Mouse (Mus musculus) G1E (cell line): Measurements from ENCODE around the gene Rabl6. TPM values are rescaled to one million over a fixed set of nuclear protein-coding genes. Genes with fewer than 3 reads are reported as not detected.

Experiments
- ATAC-seq: 2 replicates; pipeline ENCODE4 v1.8.0; 2016; ENCODE audit warnings: mild to moderate bottlenecking; ENCODE audit not compliant: insufficient number of reproducible peaks, poor library complexity, low FRiP score, severe bottlenecking; ENCODE audit errors: extremely low read depth
- DNase-seq: peaks from one replicate; pipeline ENCODE4 v3.0.0; 2012; ENCODE audit warnings: low spot score
- H3K27me3 ChIP-seq: 2 replicates; pipeline ENCODE4 v1.6.1; 2012; ENCODE audit warnings: mild to moderate bottlenecking, low read length, inconsistent platforms; ENCODE audit not compliant: insufficient read depth
- H3K36me3 ChIP-seq: replicated peaks from 2 replicates; pipeline ENCODE3; 2012; ENCODE audit warnings: mild to moderate bottlenecking, inconsistent platforms
- H3K4me1 ChIP-seq: 2 replicates; pipeline ENCODE4 v1.6.1; 2012; ENCODE audit warnings: low read depth, low read length, inconsistent platforms, mixed read lengths; ENCODE audit not compliant: insufficient read depth
- H3K4me3 ChIP-seq: 2 replicates; pipeline ENCODE4 v1.5.1; 2012; ENCODE audit warnings: low read depth, mild to moderate bottlenecking, inconsistent platforms, low read length, moderate library complexity, mixed read lengths
- H3K9me3 ChIP-seq: replicated peaks from 2 replicates; pipeline ENCODE4 v1.6.1; 2012; ENCODE audit warnings: inconsistent platforms
- CTCF ChIP-seq: IDR thresholded peaks from 2 replicates; pipeline ENCODE4 v1.5.1; 2012; ENCODE audit warnings: low read depth, low read length, inconsistent platforms, mixed read lengths
- GATA1 ChIP-seq: IDR thresholded peaks from 2 replicates; pipeline ENCODE4 v1.6.1; 2012; ENCODE audit warnings: borderline replicate concordance, low read length, inconsistent platforms, mixed read lengths
- GATA2 ChIP-seq: IDR thresholded peaks from 2 replicates; pipeline ENCODE4 v1.6.1; 2012; ENCODE audit warnings: low read depth, low read length, inconsistent platforms, borderline replicate concordance
- POLR2AphosphoS5 ChIP-seq: IDR thresholded peaks from 2 replicates; pipeline ENCODE4 v1.6.1; 2012; ENCODE audit warnings: low read depth, low read length, inconsistent platforms; ENCODE audit not compliant: insufficient replicate concordance
- TAL1 ChIP-seq: conservative IDR thresholded peaks from 2 replicates; pipeline ENCODE4 v1.6.1; 2012; ENCODE audit warnings: low read depth, low read length, inconsistent platforms, mixed read lengths
- polyA plus RNA-seq: library from polyadenylated mRNA; stranded (reverse); fragments of >175 nt; gene quantifications from 2 replicates; pipeline ENCODE4 v1.2.3, GENCODE M21; 2012
- total RNA-seq, 2 experiments: library from RNA; stranded (forward) in 1 of 2; stranded (reverse) in 1 of 2; fragments of 200-1000 nt in 1 of 2; fragments of >200 nt in 1 of 2; fragmentation: Nextera tagmentation in 1 of 2; gene quantifications; 2 replicates each; pipeline ENCODE4 v1.2.3; 2014 to 2017

Rabl6 gene
- 73.4 and 74.9 TPM in 2 replicates for total RNA-seq (2014; fragmentation: Nextera tagmentation)
- 41.5 and 43.2 TPM in 2 replicates for total RNA-seq (2017)
- 79.9 and 82.4 TPM in 2 replicates for polyA plus RNA-seq

- peaks cover 19% of the 10 kb centered on the region for H3K4me1 ChIP-seq
- peak; percentile 40 for ATAC-seq
- H3K4me3 ChIP-seq: peak within 1 kb of the TSS; percentile 98
- no peaks in the 10 kb centered on the region for H3K9me3 ChIP-seq
- peak; percentile 87 for DNase-seq
- H3K36me3 ChIP-seq: peaks cover 30% of the 10 kb centered on the region
- H3K27me3 ChIP-seq: peaks cover 6% of the 10 kb centered on the region
- no peak for TF ChIP-seq POLR2AphosphoS5
- TF ChIP-seq TAL1: no peak
- TF ChIP-seq GATA2: no peak
- TF ChIP-seq GATA1: no peak
- no peak for TF ChIP-seq CTCF
Measured at GRCm38 (mm10) chr2:25607761-25608622, at the start of gene Rabl6. Gene Rabl6, minus strand, starts transcription at chr2:25608521.

DNA sequence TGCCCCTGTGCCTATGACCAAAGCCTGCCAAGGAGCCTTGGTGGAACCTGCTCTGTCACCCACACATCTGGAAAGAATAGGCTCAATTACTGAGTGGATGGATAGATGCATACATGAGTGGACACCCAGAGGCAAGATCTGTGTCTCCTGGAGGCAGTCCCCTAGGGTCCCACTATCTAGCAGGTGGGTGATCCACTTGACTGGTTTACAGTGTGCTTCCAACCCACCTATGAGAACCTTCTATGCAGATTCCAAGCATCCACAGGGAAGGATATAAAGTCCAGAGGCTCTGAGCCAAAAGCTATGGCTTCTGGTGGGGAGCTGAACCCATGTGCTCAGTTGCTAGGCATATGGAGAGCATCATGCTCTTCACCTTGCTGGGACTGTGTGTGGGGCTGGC is 49.3 kb upstream of the Rabl6 start, which contains the start of gene Lcn5:
Gene Lcn5 (plus strand): TSS at position 301 of the 400 bp plus-strand sequence.
- DNase-seq (no peak), ATAC-seq (no peak)
- no peaks in the 10 kb centered on the region for H3K4me1 ChIP-seq

GRCm38 (mm10) chr2:25657246-25657645 is 48.9 kb upstream of the Rabl6 start:
- ATAC-seq (no peak), DNase-seq (no peak)
- no peaks in the 10 kb centered on the region for H3K36me3 ChIP-seq
- peaks cover 23% of the 10 kb centered on the region for H3K27me3 ChIP-seq
- H3K4me3 ChIP-seq: no peak overlapping the region
- TF ChIP-seq TAL1: no peak
- no peak for TF ChIP-seq GATA1
- no peak for TF ChIP-seq CTCF
- TF ChIP-seq GATA2: no peak
- TF ChIP-seq POLR2AphosphoS5: no peak
- no peaks in the 10 kb centered on the region for H3K9me3 ChIP-seq
- H3K4me1 ChIP-seq: no peaks in the 10 kb centered on the region

More for the DNA sequence above, 49.3 kb upstream of the Rabl6 start, which contains the start of gene Lcn5:
- H3K4me3 ChIP-seq: no peak within 1 kb of the TSS
- TF ChIP-seq TAL1 (no peak), CTCF (no peak), GATA1 (no peak), GATA2 (no peak), POLR2AphosphoS5 (no peak)
- no peaks in the 10 kb centered on the region for H3K9me3 ChIP-seq
- peaks cover 23% of the 10 kb centered on the region for H3K27me3 ChIP-seq
- no peaks in the 10 kb centered on the region for H3K36me3 ChIP-seq

DNA sequence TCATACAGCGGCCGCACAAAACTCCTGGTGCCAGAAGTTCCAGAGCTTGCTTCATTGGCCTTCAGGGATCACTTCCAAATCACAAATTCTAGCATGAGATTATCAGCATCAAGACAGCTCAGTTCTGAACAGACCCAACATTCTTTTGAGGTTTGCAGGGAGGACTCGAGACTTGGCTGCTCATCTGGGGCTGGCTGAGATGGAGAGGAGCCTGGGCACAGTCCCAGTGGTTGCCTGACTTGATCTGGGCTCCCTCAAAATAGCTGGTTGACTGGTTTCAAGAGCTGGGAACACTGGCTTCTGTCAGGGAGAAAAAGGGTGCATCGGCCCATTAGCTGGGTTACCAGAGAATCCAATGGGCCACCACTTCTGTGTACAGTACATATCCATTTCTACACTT is 48.4 kb upstream of the Rabl6 start:
- TF ChIP-seq GATA2 (no peak), GATA1 (no peak), POLR2AphosphoS5 (no peak), TAL1 (no peak), CTCF (no peak)
- H3K9me3 ChIP-seq: no peaks in the 10 kb centered on the region
- H3K27me3 ChIP-seq: peaks cover 23% of the 10 kb centered on the region
- ATAC-seq: no peak
- H3K4me1 ChIP-seq: no peaks in the 10 kb centered on the region
- no peak for DNase-seq
- H3K4me3 ChIP-seq: no peak overlapping the region
- no peaks in the 10 kb centered on the region for H3K36me3 ChIP-seq

- Histone ChIP-seq H3K4me3 (no peak overlapping the region), H3K27me3 (peaks cover 28% of the 10 kb centered on the region), H3K9me3 (no peaks in the 10 kb centered on the region), H3K4me1 (no peaks in the 10 kb centered on the region), H3K36me3 (no peaks in the 10 kb centered on the region)
- TF ChIP-seq GATA1 (no peak), GATA2 (no peak), POLR2AphosphoS5 (no peak), CTCF (no peak), TAL1 (no peak)
- DNase-seq (no peak), ATAC-seq (no peak)
Measured at GRCm38 (mm10) chr2:25654502-25654901, 46.2 kb upstream of the Rabl6 start.

DNA sequence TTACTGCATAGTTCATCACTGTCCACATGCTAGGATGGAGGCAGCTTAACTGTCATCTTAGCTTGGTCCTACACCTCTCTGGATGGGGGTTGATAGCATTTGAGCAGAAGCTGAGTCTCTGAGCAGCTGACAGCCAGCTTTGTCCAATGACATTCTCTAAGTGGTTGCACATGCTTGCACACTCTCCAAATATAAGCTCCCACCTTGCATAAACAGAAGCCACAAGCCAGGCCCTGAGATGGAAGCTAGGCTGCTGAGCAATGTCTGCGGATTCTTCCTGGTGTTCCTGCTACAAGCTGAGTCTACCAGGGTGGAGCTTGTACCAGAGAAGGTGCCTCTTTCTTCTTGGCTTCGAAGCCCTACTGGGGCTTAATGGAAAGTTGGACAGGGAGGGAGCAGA is 44.6 kb upstream of the Rabl6 start, which contains the start of gene Lcn8:
Gene Lcn8 (plus strand): TSS at position 219 of the 400 bp plus-strand sequence.
- Histone ChIP-seq H3K36me3 (no peaks in the 10 kb centered on the region), H3K4me1 (no peaks in the 10 kb centered on the region), H3K9me3 (no peaks in the 10 kb centered on the region), H3K4me3 (no peak within 1 kb of the TSS), H3K27me3 (peaks cover 28% of the 10 kb centered on the region)
- TF ChIP-seq TAL1: no peak
- no peak for TF ChIP-seq GATA2
- TF ChIP-seq POLR2AphosphoS5: no peak
- no peak for TF ChIP-seq CTCF
- TF ChIP-seq GATA1: no peak
- ATAC-seq (no peak), DNase-seq (no peak)
